ENCODE assay signal across 17 mouse cellular contexts in the genomic region with DNA sequence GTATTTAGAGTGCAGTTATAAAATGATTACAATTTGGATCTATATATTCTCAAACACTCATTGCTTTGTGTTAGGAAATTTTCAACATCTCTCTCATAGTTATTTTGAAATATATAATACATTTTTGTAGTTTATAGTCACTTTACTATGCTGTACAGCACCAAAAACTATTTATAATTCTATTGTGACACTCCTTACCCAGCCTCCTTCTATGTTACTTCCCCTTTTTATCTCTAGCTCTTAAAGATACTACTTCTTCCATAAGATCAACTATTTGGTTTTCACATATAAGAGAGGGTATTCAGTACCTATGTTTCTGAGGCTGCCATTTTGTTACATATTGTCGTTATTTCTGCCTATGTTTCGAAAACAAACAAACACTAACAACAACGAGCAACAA.
"Had no signal": no experiment of that assay in that cellular context is flagged by ENCODE, and none has a peak within 500 bp of the region (broad histone marks: within the 10 kb centered on the region; RNA-seq: fewer than 3 reads in every experiment).

No protein-coding gene starts in this region.

- DNase-seq: left cerebral cortex, postnatal 4 days; liver; liver, embryonic 13.5 days; liver, postnatal 0 days; lung, adult 18-20 months; lung, adult 2 months; lung, embryonic 14.5 days; lung, postnatal 10 days; lung, postnatal 14 days; lung, postnatal 36 days; lung, postnatal 4 days; midbrain, embryonic 14.5 days had no signal

- ATAC-seq: liver, embryonic 12.5 days; liver, postnatal 0 days; lung, postnatal 0 days; midbrain, embryonic 13.5 days; midbrain, embryonic 15.5 days; midbrain, embryonic 16.5 days had no signal
